Mouse (Mus musculus): ENCODE measurements around the gene Arf1. TPM values are rescaled to one million over a fixed set of nuclear protein-coding genes. Genes with fewer than 3 reads are reported as not detected.
A peak's percentile ranks its signal among the peaks of the same experiment; 100 is the strongest.

Gene Arf1
- polyA plus RNA-seq, 1 experiment from 2014 or later, result 583 TPM

DNA sequence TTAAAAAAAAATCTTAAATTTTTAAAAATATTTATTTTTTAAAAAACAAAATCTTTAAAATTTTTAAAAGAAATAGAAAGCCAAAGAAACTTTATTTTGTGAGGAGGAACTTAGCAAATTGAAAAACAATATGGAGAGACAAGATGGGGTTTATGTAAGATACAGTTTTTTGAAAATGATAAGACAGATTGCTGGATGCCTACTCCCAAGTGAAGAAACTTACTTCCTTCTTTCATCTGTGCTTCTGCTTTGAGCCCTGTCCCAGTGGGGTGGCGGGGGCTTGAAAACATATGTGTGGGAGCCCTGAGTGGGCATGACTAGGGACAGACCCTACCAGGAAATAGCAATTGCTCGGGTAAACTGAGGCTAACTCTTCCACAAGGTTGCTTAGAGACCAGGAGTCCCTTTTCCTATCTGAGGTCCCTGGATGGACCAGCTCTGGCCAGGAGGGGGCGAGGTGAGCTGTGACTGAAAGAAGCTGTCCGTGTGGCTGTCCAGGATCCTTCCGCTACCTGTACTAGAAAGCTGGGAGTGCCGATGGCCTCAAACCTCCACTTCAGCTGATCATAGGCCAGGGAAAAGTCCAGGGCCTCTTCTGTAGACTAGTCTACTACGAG, 2.2 kb upstream of the Arf1 start:
- ATAC-seq (ENCODE audit: low FRiP score), result no peak
- H3K4me2 ChIP-seq, result no peak overlapping the region

DNA sequence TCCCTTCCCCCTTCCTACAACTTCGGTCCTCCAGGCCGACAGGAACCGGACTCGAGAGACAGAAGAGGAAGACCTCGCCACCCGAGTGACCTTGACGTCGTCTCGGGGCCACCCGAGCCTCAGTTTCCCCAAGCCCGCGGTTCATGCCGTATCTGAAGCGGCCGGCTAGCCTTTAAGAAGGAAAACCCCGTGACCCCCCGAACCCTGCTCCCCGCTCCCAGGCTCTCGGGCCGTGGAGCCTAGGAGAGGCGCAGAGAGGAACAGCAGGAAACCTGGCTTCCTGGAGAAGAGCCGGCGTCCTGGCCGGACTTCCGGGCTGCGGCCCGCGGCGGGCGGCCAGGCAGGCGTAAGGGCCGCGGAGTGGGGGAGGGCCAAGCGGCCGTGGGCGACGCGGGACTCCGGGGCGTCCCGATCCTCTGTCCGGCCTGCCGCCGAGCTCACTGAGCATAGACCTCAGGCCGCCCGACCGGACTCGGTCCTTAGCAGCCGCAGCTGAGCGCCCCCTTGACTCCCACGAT, 407 bp downstream of the Arf1 start:
- under 1% methylated on average over 42 of the region's 51 CpGs for WGBS
- peak overlapping the region; percentile 88 for H3K27ac ChIP-seq (ENCODE audit: low read depth, low read length)
- peak overlapping the region; percentile 92 for H3K4me3 ChIP-seq (ENCODE audit: low read depth, low read length)

More for the DNA sequence above, 2.2 kb upstream of the Arf1 start:
- DNase-seq (ENCODE audit: low spot score, missing footprints), result peak; percentile 95
- no peak overlapping the region for H3K9ac ChIP-seq (ENCODE audit: low read length)
- peaks cover 25% of the 10 kb centered on the region for H3K4me1 ChIP-seq (ENCODE audit: control insufficient read depth, insufficient read depth, low read length)
- no peak overlapping the region for H3K4me3 ChIP-seq (ENCODE audit: low read depth, low read length)
- 20% methylated on average over 7 of the region's 7 CpGs for whole genome bisulfite sequencing
- H3K9me3 ChIP-seq (ENCODE audit: control insufficient read depth, low read length), result no peaks in the 10 kb centered on the region
- H3K27me3 ChIP-seq (ENCODE audit: control insufficient read depth, insufficient read depth, low read length), result no peaks in the 10 kb centered on the region
- H3K36me3 ChIP-seq (ENCODE audit: control insufficient read depth, insufficient read depth, low read length), result no peaks in the 10 kb centered on the region
- H3K27ac ChIP-seq (ENCODE audit: low read depth, low read length), result no peak overlapping the region

DNA sequence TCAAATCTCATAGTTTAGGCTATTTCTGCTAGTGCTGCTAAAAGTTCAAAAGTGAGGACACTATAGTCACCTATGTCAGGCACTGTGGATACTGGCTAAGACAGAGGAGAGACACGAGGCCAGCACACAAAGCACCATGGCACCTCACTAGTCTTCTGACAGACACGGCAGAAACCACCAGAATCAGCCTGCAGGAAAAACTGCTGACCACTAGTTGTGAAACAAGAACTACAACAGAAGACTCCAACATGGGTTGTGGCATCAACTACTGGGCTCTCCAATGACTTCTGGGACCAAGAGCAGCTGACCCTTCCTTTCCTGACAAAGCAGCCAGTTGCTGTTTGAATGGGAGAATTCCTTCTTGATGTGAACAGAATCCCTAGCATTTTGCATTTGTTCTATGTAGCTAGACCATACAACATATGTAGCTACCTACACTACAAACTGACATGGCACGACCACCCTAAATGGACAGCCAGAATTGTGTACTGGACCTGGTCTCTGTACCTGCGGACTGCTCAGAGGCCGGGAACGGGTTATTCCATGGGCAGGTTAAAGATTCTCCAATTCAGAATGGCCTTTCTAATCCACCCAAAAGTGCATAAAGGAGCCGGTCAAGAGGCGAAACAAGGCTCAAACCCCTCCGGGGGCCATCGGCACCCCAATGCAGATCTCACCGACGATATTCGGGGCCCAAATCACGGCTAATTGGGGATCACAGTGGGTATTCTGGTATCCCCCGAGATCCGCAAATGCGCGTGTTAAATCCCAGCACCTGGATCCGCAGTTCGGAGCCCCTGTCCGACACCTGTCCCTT, 1.1 kb downstream of the Arf1 start:
- H3K27me3 ChIP-seq (ENCODE audit: control insufficient read depth, insufficient read depth, low read length), result no peaks in the 10 kb centered on the region
- no peaks in the 10 kb centered on the region for H3K36me3 ChIP-seq (ENCODE audit: control insufficient read depth, insufficient read depth, low read length)
- no peaks in the 10 kb centered on the region for H3K9me3 ChIP-seq (ENCODE audit: control insufficient read depth, low read length)
- H3K4me3 ChIP-seq (ENCODE audit: low read depth, low read length), result peak overlapping the region; percentile 92
- peak; percentile 88 for DNase-seq (ENCODE audit: low spot score, missing footprints)
- peaks cover 29% of the 10 kb centered on the region for H3K4me1 ChIP-seq (ENCODE audit: control insufficient read depth, insufficient read depth, low read length)
- 7% methylated on average over 21 of the region's 21 CpGs for WGBS
- no peak for ATAC-seq (ENCODE audit: low FRiP score)
- H3K4me2 ChIP-seq, result peak overlapping the region; percentile 89
- H3K9ac ChIP-seq (ENCODE audit: low read length), result peak overlapping the region; percentile 95
- H3K27ac ChIP-seq (ENCODE audit: low read depth, low read length), result peak overlapping the region; percentile 88; the same call in 1 of the 2 replicates

More for the DNA sequence above, 407 bp downstream of the Arf1 start:
- no peaks in the 10 kb centered on the region for H3K9me3 ChIP-seq (ENCODE audit: control insufficient read depth, low read length)
- H3K36me3 ChIP-seq (ENCODE audit: control insufficient read depth, insufficient read depth, low read length), result no peaks in the 10 kb centered on the region
- DNase-seq (ENCODE audit: low spot score, missing footprints) (no peak), ATAC-seq (ENCODE audit: low FRiP score) (peak; percentile 86)
- peak overlapping the region; percentile 89 for H3K4me2 ChIP-seq
- H3K27me3 ChIP-seq (ENCODE audit: control insufficient read depth, insufficient read depth, low read length), result no peaks in the 10 kb centered on the region
- H3K9ac ChIP-seq (ENCODE audit: low read length), result peak overlapping the region; percentile 95
- peaks cover 29% of the 10 kb centered on the region for H3K4me1 ChIP-seq (ENCODE audit: control insufficient read depth, insufficient read depth, low read length)

DNA sequence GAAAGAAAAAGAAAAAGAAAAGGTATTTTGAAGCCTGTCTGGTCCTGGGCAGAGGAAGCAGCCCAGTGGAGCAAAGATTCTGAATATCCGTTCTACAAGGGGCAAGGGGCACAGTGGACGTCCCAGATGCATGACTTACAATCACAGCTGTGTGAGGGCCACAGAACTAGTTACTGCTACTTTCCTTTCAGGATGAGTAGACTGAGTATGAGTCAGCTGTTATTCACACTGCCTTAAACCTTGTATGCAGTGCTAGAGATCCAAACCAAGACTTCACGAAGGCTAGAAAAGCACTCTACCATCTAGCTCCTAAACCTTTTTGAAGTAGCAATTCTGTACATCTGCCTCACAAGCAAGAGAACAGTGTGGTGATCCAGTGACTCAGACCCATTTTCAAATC, 1.8 kb downstream of the Arf1 start:
- H3K4me2 ChIP-seq, result peak overlapping the region; percentile 89
- DNase-seq (ENCODE audit: low spot score, missing footprints) (no peak), ATAC-seq (ENCODE audit: low FRiP score) (no peak)
- H3K4me3 ChIP-seq (ENCODE audit: low read depth, low read length), result peak overlapping the region; percentile 92
- WGBS, result 74% methylated on average over 3 of the region's 3 CpGs
- H3K4me1 ChIP-seq (ENCODE audit: control insufficient read depth, insufficient read depth, low read length), result peaks cover 29% of the 10 kb centered on the region
- no peaks in the 10 kb centered on the region for H3K27me3 ChIP-seq (ENCODE audit: control insufficient read depth, insufficient read depth, low read length)
- H3K9me3 ChIP-seq (ENCODE audit: control insufficient read depth, low read length), result no peaks in the 10 kb centered on the region
- H3K36me3 ChIP-seq (ENCODE audit: control insufficient read depth, insufficient read depth, low read length), result no peaks in the 10 kb centered on the region
- peak overlapping the region; percentile 95; the same call in 1 of the 2 replicates for H3K9ac ChIP-seq (ENCODE audit: low read length)
- H3K27ac ChIP-seq (ENCODE audit: low read depth, low read length), result no peak overlapping the region

DNA sequence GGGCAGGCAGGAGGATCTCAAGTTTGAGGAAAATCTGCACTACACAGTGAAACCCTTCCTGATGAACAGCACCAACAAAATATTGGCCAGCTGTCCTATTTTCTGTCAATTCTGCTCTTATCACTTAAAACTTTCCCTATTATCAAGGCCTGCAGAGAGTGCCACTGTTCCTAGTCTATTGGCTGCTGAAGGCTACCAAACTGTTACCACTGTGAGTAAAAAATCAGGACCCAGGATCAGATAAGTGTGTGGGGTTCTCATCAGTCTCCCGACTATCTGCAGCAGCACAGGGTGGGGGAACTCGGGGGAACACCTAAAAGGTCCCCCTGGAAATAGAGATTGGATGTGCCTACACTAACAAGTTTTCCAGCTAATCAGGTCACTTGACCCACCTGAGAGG, 2.9 kb downstream of the Arf1 start:
- Histone ChIP-seq H3K9me3 (ENCODE audit: control insufficient read depth, low read length) (no peaks in the 10 kb centered on the region), H3K27ac (ENCODE audit: low read depth, low read length) (no peak overlapping the region), H3K4me3 (ENCODE audit: low read depth, low read length) (no peak overlapping the region), H3K36me3 (ENCODE audit: control insufficient read depth, insufficient read depth, low read length) (no peaks in the 10 kb centered on the region), H3K27me3 (ENCODE audit: control insufficient read depth, insufficient read depth, low read length) (no peaks in the 10 kb centered on the region), H3K4me2 (no peak overlapping the region), H3K9ac (ENCODE audit: low read length) (0 out of 2 replicates have a peak overlapping the region, but pooled peaks have one; percentile 20), H3K4me1 (ENCODE audit: control insufficient read depth, insufficient read depth, low read length) (peaks cover 29% of the 10 kb centered on the region)
- no peak for ATAC-seq (ENCODE audit: low FRiP score)
- 77% methylated on average over 2 of the region's 2 CpGs for WGBS
- no peak for DNase-seq (ENCODE audit: low spot score, missing footprints)

DNA sequence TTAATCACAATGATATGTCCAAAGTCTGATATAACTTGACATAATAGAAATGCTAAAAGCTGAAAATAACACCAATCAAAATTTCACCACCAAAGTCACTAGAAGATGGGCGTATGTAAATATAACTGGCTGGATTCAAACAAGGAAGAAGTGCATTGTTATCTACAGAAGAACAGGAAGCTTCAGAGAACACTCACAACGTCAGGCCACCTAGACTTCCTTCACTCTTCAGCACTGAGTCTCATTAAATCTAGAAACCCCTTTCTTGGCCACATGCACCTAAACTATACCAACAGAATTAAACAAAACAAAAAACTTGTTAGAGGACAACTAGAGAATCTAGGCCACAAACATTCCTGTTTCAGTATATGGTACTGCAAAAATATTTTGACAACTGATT, 3.6 kb downstream of the Arf1 start:
- Histone ChIP-seq H3K27ac (ENCODE audit: low read depth, low read length) (no peak overlapping the region), H3K4me3 (ENCODE audit: low read depth, low read length) (no peak overlapping the region), H3K36me3 (ENCODE audit: control insufficient read depth, insufficient read depth, low read length) (0 out of 2 replicates have a peak, but pooled peaks cover under 1% of the 10 kb centered on the region), H3K9me3 (ENCODE audit: control insufficient read depth, low read length) (no peaks in the 10 kb centered on the region), H3K4me1 (ENCODE audit: control insufficient read depth, insufficient read depth, low read length) (peaks cover 29% of the 10 kb centered on the region), H3K4me2 (no peak overlapping the region), H3K27me3 (ENCODE audit: control insufficient read depth, insufficient read depth, low read length) (no peaks in the 10 kb centered on the region), H3K9ac (ENCODE audit: low read length) (no peak overlapping the region)
- ATAC-seq (ENCODE audit: low FRiP score), result no peak
- WGBS, result 74% methylated on average over 2 of the region's 2 CpGs
- peak; percentile 47 for DNase-seq (ENCODE audit: low spot score, missing footprints)

DNA sequence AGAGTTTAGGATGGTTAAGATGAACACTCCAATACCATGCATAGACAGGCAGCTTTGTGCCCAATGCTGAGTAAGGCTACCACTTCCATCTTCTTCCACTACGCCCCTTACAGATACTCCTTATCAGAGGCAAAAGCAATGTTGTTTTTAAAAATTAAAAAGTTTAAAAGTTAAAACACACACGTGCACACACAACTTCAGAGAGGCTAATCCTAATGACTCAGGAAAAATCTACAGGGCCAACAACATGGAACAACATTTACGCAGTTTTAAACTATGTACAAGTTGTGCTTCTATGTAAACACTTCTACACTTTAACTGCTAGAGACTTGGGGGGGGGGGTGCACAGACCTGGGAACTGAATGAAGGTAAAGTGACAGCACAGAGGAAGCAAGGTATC, 4.0 kb downstream of the Arf1 start:
- ATAC-seq (ENCODE audit: low FRiP score) (no peak), DNase-seq (ENCODE audit: low spot score, missing footprints) (no peak)
- Histone ChIP-seq H3K27me3 (ENCODE audit: control insufficient read depth, insufficient read depth, low read length) (no peaks in the 10 kb centered on the region), H3K27ac (ENCODE audit: low read depth, low read length) (no peak overlapping the region), H3K9ac (ENCODE audit: low read length) (no peak overlapping the region), H3K36me3 (ENCODE audit: control insufficient read depth, insufficient read depth, low read length) (0 out of 2 replicates have a peak, but pooled peaks cover 2% of the 10 kb centered on the region), H3K9me3 (ENCODE audit: control insufficient read depth, low read length) (no peaks in the 10 kb centered on the region), H3K4me3 (ENCODE audit: low read depth, low read length) (no peak overlapping the region), H3K4me2 (no peak overlapping the region), H3K4me1 (ENCODE audit: control insufficient read depth, insufficient read depth, low read length) (peaks cover 29% of the 10 kb centered on the region)
- 95% methylated on average over 3 of the region's 3 CpGs for WGBS

DNA sequence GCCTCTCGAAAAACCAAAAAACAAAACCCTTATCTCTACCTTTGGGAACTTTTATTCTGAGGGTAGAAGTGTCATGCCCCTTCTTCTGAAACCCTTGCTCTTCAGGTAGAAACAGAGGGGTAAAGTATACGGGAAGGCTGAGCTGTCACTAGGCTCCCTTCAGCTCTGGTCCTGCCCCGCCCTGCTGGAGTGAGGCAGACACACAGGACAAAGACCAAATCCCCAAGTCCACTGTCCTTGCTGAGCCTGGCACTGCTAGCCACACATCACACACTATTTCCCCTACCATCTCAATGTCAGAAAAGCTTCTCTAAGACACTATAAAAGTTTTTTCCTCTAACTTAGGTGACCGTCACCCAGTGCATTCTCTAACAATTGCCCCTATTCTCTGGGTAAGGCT, 5.8 kb downstream of the Arf1 start:
- H3K9ac ChIP-seq (ENCODE audit: low read length), result no peak overlapping the region
- peaks cover 23% of the 10 kb centered on the region for H3K4me1 ChIP-seq (ENCODE audit: control insufficient read depth, insufficient read depth, low read length)
- no peak overlapping the region for H3K4me3 ChIP-seq (ENCODE audit: low read depth, low read length)
- no peak overlapping the region for H3K4me2 ChIP-seq
- H3K36me3 ChIP-seq (ENCODE audit: control insufficient read depth, insufficient read depth, low read length), result 0 out of 2 replicates have a peak, but pooled peaks cover 2% of the 10 kb centered on the region
- no peaks in the 10 kb centered on the region for H3K27me3 ChIP-seq (ENCODE audit: control insufficient read depth, insufficient read depth, low read length)
- no peak for ATAC-seq (ENCODE audit: low FRiP score)
- H3K27ac ChIP-seq (ENCODE audit: low read depth, low read length), result no peak overlapping the region
- WGBS, result 87% methylated on average over 4 of the region's 4 CpGs
- DNase-seq (ENCODE audit: low spot score, missing footprints), result no peak
- no peaks in the 10 kb centered on the region for H3K9me3 ChIP-seq (ENCODE audit: control insufficient read depth, low read length)

DNA sequence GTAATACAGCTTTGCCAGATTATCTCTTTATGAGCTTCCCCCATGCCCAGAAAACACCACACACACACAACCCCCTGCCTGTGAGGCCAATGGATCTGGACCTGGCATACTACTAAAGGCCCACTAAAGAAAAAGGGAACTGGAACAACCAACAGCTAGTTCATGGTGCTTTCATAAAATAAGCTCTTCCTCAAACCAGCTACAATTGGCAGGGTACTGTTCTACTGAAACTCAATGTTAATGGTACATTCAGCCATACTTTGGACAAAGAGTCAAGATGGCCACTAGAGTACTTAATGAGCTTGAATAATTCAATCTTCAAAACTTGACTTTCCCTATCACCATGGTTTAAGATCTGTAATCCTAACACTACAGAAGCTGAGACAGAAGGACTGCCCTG, 6.5 kb downstream of the Arf1 start:
- no peak for DNase-seq (ENCODE audit: low spot score, missing footprints)
- H3K36me3 ChIP-seq (ENCODE audit: control insufficient read depth, insufficient read depth, low read length), result 0 out of 2 replicates have a peak, but pooled peaks cover 2% of the 10 kb centered on the region
- peaks cover 18% of the 10 kb centered on the region for H3K4me1 ChIP-seq (ENCODE audit: control insufficient read depth, insufficient read depth, low read length)

More for the DNA sequence above, 6.5 kb downstream of the Arf1 start:
- Histone ChIP-seq H3K9ac (ENCODE audit: low read length) (no peak overlapping the region), H3K9me3 (ENCODE audit: control insufficient read depth, low read length) (no peaks in the 10 kb centered on the region), H3K4me3 (ENCODE audit: low read depth, low read length) (no peak overlapping the region), H3K27ac (ENCODE audit: low read depth, low read length) (no peak overlapping the region), H3K27me3 (ENCODE audit: control insufficient read depth, insufficient read depth, low read length) (no peaks in the 10 kb centered on the region), H3K4me2 (no peak overlapping the region)
- ATAC-seq (ENCODE audit: low FRiP score), result no peak
